Mouse (Mus musculus) MEL (cell line): ENCODE data around the gene Gm49486. TPM values are rescaled to one million over a fixed set of nuclear protein-coding genes. Genes with fewer than 3 reads are reported as not detected.
A peak's percentile ranks its signal among the peaks of the same experiment; 100 is the strongest.

ENCODE experiments used
- BHLHE40 ChIP-seq: IDR thresholded peaks from 2 replicates; pipeline ENCODE4 v1.6.1; 2012; ENCODE audit warnings: low read depth, mild to moderate bottlenecking, inconsistent platforms, low read length, improper control_type of control experiment, borderline replicate concordance
- CHD1 ChIP-seq: IDR thresholded peaks from 2 replicates; pipeline ENCODE4 v1.6.1; 2012; ENCODE audit warnings: low read depth, mild to moderate bottlenecking, inconsistent platforms, low read length, improper control_type of control experiment
- CHD2 ChIP-seq: IDR thresholded peaks from 2 replicates; pipeline ENCODE4 v1.6.1; 2011; ENCODE audit warnings: low read length, improper control_type of control experiment
- CTCF ChIP-seq, 3 experiments: IDR thresholded peaks in 2 of 3; conservative IDR thresholded peaks in 1 of 3; 2 replicates each; pipeline ENCODE4 v1.5.1; 2011 to 2012; ENCODE audit warnings: low read length in 3 of 3, low read depth in 2 of 3, mild to moderate bottlenecking in 2 of 3, improper control_type of control experiment in 1 of 3, inconsistent platforms in 1 of 3, mixed read lengths in 1 of 3, moderate library complexity in 1 of 3; ENCODE audit not compliant: control insufficient read depth in 1 of 3, insufficient read depth in 1 of 3, poor library complexity in 1 of 3, severe bottlenecking in 1 of 3
- E2F4 ChIP-seq: IDR thresholded peaks from 2 replicates; pipeline ENCODE4 v1.6.1; 2011; ENCODE audit warnings: low read depth, low read length, improper control_type of control experiment, borderline replicate concordance
- ELF1 ChIP-seq: IDR thresholded peaks from 2 replicates; pipeline ENCODE4 v1.6.1; 2014; ENCODE audit warnings: low read depth, mild to moderate bottlenecking, inconsistent platforms, low read length, improper control_type of control experiment, moderate library complexity
- EP300 ChIP-seq, 2 experiments: IDR thresholded peaks; 2 replicates each; pipeline ENCODE4 v1.6.1; 2011; ENCODE audit warnings: improper control_type of control experiment in 2 of 2, low read length in 2 of 2, low read depth in 1 of 2, mild to moderate bottlenecking in 1 of 2
- ETS1 ChIP-seq: IDR thresholded peaks from 2 replicates; pipeline ENCODE4 v1.6.1; 2012; ENCODE audit warnings: low read depth, mild to moderate bottlenecking, inconsistent platforms, low read length, improper control_type of control experiment, moderate library complexity
- HCFC1 ChIP-seq: IDR thresholded peaks from 2 replicates; pipeline ENCODE4 v1.6.1; 2012; ENCODE audit warnings: low read depth, mild to moderate bottlenecking, inconsistent platforms, low read length, improper control_type of control experiment, moderate library complexity
- KAT2A ChIP-seq: conservative IDR thresholded peaks from 2 replicates; pipeline ENCODE4 v1.6.1; 2012; ENCODE audit warnings: low read depth, low read length, improper control_type of control experiment, inconsistent platforms
- MAFK ChIP-seq: IDR thresholded peaks from 2 replicates; pipeline ENCODE4 v1.6.1; 2011; ENCODE audit warnings: low read depth, mild to moderate bottlenecking, low read length, improper control_type of control experiment, borderline replicate concordance
- MAZ ChIP-seq: IDR thresholded peaks from 2 replicates; pipeline ENCODE4 v1.6.1; 2012; ENCODE audit warnings: low read depth, mild to moderate bottlenecking, inconsistent platforms, low read length, improper control_type of control experiment
- MEF2A ChIP-seq: IDR thresholded peaks from 2 replicates; pipeline ENCODE4 v1.6.1; 2014; ENCODE audit warnings: low read depth, mild to moderate bottlenecking, inconsistent platforms, low read length, improper control_type of control experiment; ENCODE audit not compliant: poor library complexity, insufficient replicate concordance, severe bottlenecking; ENCODE audit errors: extremely low read depth
- MYC ChIP-seq: IDR thresholded peaks from 2 replicates; pipeline ENCODE4 v1.6.1; 2011; ENCODE audit warnings: low read depth, mild to moderate bottlenecking, low read length, improper control_type of control experiment, moderate library complexity
- NRF1 ChIP-seq: IDR thresholded peaks from 2 replicates; pipeline ENCODE4 v1.6.1; 2014; ENCODE audit warnings: low read depth, mild to moderate bottlenecking, inconsistent platforms, low read length, improper control_type of control experiment, moderate library complexity; ENCODE audit not compliant: poor library complexity, insufficient read depth, severe bottlenecking
- RAD21 ChIP-seq: IDR thresholded peaks from 2 replicates; pipeline ENCODE4 v1.6.1; 2011; ENCODE audit warnings: mild to moderate bottlenecking, low read depth, low read length, improper control_type of control experiment
- RCOR1 ChIP-seq: IDR thresholded peaks from 2 replicates; pipeline ENCODE4 v1.6.1; 2012; ENCODE audit warnings: low read depth, mild to moderate bottlenecking, inconsistent platforms, low read length, improper control_type of control experiment
- SIN3A ChIP-seq: IDR thresholded peaks from 2 replicates; pipeline ENCODE4 v1.6.1; 2012; ENCODE audit warnings: low read length, improper control_type of control experiment, inconsistent platforms
- SMC3 ChIP-seq: IDR thresholded peaks from 2 replicates; pipeline ENCODE4 v1.6.1; 2011; ENCODE audit warnings: low read depth, low read length, improper control_type of control experiment
- TAL1 ChIP-seq: IDR thresholded peaks from 2 replicates; pipeline ENCODE4 v1.6.1; 2012; ENCODE audit warnings: mild to moderate bottlenecking, inconsistent platforms, low read length, moderate library complexity, mixed read lengths
- USF1 ChIP-seq: IDR thresholded peaks from 2 replicates; pipeline ENCODE4 v1.6.1; 2014; ENCODE audit warnings: low read depth, mild to moderate bottlenecking, inconsistent platforms, low read length, improper control_type of control experiment, moderate library complexity
- ZKSCAN1 ChIP-seq: IDR thresholded peaks from 2 replicates; pipeline ENCODE4 v1.6.1; 2012; ENCODE audit warnings: low read depth, mild to moderate bottlenecking, inconsistent platforms, low read length, improper control_type of control experiment, moderate library complexity
- ZNF384 ChIP-seq: IDR thresholded peaks from 2 replicates; pipeline ENCODE4 v1.6.1; 2012; ENCODE audit warnings: low read depth, mild to moderate bottlenecking, inconsistent platforms, low read length, improper control_type of control experiment
- polyA plus RNA-seq, 2 experiments: library from polyadenylated mRNA; stranded (reverse) in 1 of 2; unstranded in 1 of 2; fragments of >175 nt in 1 of 2; fragments of >200 nt in 1 of 2; gene quantifications; 2 replicates each; pipeline versions ENCODE4 v1.2.1 to v1.2.4; 2012; ENCODE audit warnings: low replicate concordance in 2 of 2, low read depth in 1 of 2; ENCODE audit not compliant: insufficient read length in 2 of 2, insufficient read depth in 1 of 2, missing spikeins in 1 of 2
- total RNA-seq: library from RNA; depleted of rRNA; stranded (reverse); fragments of 300-350 nt; gene quantifications from 2 replicates; pipeline ENCODE4 v1.2.3, GENCODE M21; 2012

The Gm49486 gene
- total and polyA plus RNA-seq, 3 experiments, result 0.12 to 0.46 TPM; not detected in 1

GRCm38 (mm10) chr15:79192885-79193845 lies 36.0 kb upstream of the Gm49486 start (continued):
- no peak for TF ChIP-seq USF1
- no peak for TF ChIP-seq ZKSCAN1
- TF ChIP-seq MYC, result no peak
- TF ChIP-seq ZNF384, result no peak
- TF ChIP-seq CTCF (IDR thresholded peaks at IDR 0.05 in 2 of 3, conservative IDR thresholded peaks at IDR 0.05 in 1 of 3; ENCODE audit: control insufficient read depth in 1 of 3, insufficient read depth in 1 of 3, low read depth in 2 of 3, low read length in 3 of 3, poor library complexity in 1 of 3, severe bottlenecking in 1 of 3), result peak in 1 of 3 experiments; percentile 36; a peak in 2 of 6 replicates
- TF ChIP-seq EP300 (IDR thresholded peaks at IDR 0.05; ENCODE audit: low read depth in 1 of 2, low read length in 2 of 2), result peak in 1 of 2 experiments; percentile 31; a peak in 1 of 4 replicates
- no peak for TF ChIP-seq NRF1
- no peak for TF ChIP-seq RAD21
- TF ChIP-seq E2F4, result no peak
- no peak for TF ChIP-seq MEF2A
- TF ChIP-seq CHD2, result no peak
- TF ChIP-seq HCFC1, result peak; percentile 69
- TF ChIP-seq BHLHE40, result no peak
- TF ChIP-seq ETS1, result peak; percentile 40; the same call in 1 of the 2 replicates
- TF ChIP-seq CHD1, result no peak
- TF ChIP-seq SIN3A, result peak; percentile 43; the same call in 1 of the 2 replicates
- no peak for TF ChIP-seq KAT2A
- no peak for TF ChIP-seq TAL1
- TF ChIP-seq MAZ, result peak; percentile 69; the same call in 1 of the 2 replicates
- TF ChIP-seq SMC3, result no peak
- TF ChIP-seq RCOR1, result no peak
- TF ChIP-seq ELF1, result no peak
- TF ChIP-seq MAFK, result no peak
